Mouse (Mus musculus): ENCODE measurements at regions not wholly inside any gene's neighbourhood (a gene's known extent, or its start where the extent isn't known, plus 50 kb on each side); places are given as distances from the start of the nearest gene placed in this dataset.

DNA sequence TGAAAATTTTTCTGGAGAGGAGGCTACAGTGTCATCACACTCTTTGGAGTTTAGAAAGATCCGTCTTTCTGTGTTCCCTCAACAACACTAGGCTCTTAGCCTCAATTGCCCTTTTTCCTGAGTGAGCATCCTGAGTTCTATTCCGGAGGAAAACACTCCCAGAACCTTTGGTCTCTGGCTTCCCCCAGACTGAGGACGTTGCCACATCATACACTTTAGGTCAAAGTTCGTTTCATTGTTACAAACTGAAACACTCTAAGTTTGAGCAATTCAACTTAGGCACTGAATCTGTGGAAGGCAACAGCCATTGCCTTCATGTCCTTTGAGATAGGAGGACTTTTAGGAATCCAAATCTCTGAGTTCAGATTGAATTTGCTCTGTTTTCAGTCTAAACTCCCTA lies 85.0 kb downstream of the Arl4a start:
- no peak for DNase-seq

DNA sequence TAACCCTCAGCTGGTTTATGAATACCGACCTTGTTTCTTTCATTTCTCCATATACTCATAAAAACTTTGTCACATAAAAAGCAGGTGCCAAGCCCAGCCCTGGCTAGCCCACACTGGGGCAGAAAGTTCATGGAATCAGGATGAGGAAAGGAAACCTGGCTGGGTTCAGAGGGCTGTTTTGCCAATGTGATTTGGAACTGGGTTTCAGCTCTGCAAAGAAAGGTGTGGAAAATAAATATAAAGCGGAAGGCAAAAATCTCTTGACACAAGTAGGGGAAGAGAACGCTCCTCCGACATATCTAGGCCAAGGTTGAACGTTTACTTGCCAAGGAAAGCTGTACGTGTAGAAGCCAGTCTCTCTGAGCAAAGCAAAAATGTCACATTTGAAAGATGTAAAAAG lies 85.9 kb downstream of the Arl4a start:
- no peak for DNase-seq

DNA sequence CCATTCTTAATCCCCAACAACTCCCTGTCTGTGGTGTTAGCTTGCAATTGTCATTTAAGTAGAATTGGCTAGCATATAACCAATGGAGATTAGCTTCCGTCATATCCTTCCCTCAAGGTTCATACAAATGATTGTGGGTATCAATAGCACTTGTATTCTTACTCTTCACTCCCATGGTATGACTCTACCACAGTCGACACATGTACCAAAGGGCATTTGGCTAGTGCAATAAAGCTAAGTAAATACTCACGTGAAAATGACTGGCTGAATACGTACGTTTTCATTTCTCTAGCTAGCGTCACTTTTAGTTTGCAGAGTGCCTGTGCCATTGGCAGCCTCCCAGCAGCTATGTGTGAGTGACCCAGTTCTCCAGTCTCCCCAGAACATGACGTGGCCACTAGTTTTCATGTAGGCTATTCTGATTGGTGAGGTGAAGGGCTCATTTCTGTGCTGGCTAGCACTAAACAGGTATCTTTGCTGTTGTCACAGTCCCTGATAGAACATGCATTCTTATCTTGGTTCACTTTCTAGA lies 87.5 kb downstream of the Arl4a start:
- no peak for DNase-seq

DNA sequence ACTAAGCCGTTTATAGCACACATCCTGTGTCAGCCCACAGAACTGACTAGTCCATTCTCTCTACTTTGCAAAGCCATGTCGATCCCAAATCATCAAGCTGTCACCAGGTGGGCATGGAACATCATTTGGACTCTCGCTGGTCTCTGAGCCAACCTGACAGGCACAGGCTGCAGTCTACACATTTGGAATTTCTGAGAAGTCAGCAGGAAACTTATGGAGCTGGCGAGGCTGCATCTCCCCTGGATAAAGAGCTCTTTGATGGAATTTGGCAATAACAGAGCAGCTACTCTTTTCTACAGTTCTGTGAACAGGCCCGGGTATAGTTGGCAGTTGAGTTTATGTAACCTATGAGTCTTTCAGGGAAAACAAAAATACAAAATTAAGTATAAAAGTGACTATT lies 94.9 kb downstream of the Arl4a start:
- no peak for DNase-seq

DNA sequence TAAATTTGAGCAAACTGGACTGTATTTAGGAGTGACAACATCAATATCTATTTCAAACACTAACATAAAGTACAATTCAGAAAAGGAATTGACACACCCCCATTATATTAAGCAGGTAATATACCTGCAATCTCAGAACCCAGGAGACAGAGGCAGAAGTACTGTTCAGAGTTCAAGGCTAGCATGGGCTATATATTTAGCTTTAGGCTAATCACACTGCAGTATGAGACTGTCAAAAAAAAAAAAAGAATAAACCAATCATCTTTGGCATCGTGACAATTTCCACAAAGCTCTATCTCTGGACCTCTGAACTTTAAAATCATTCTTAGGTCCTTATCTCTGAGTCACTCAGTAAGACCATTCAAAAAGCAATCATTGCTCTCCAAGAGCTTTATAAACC lies 96.7 kb downstream of the Arl4a start:
- DNase-seq, result no peak

DNA sequence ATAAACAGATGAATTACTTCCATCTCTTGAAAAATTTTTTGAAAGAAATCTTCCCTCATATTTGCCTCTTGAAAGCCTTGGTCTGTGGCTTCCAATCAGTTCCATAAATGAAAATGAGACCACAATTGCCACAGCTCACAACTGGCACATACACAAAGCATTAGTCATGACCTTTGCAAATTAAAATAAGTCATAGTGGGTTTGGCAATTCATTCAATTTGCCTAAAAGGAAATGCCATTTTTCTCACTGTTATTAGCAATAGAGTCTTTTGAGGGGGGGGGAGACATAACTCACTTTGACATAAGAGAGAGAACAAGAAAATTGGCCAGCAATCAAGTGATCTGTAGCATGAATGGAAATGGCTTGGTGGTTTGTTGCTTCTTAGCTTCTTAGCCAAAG lies 98.8 kb downstream of the Arl4a start:
- DNase-seq, result no peak

DNA sequence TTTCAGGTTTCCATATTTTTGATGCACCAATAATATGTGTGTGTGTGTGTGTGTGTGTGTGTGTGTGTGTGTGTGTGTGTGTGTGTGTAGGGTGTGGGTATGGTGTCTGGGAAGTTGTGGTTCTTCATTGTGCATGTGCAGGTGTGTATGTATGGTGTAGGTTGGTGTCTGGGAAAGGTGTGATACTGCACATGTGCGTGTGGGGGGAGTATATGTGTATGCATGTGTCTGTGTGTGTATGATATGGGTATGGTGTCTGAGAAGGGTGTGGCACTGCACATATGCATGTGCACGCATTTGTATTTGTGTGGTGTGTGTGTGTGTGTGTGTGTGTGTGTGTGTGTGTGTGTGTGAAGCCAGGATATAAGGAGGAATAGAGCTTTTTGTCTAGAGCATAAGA lies 99.6 kb downstream of the Arl4a start:
- DNase-seq, result no peak

DNA sequence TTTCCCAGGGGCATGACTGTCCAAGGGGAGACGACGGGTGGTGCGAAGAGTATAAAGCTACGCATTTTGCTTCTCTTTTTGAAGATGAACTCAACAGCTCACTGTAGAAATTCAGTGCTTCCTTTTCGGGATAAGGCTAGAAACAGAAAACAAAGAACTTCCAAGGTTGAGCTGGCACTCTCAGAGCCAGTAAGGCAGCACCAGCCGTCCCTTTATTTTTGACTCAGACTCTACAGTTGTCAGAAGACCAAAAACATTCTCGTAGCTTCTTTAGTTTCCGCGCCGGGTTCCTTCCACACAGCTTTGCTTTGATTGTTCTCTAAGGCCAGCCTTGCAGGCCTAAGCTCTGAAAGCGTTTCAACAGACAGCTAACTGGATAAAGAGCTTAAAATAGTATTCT lies 101.5 kb downstream of the Arl4a start:
- DNase-seq, result no peak

DNA sequence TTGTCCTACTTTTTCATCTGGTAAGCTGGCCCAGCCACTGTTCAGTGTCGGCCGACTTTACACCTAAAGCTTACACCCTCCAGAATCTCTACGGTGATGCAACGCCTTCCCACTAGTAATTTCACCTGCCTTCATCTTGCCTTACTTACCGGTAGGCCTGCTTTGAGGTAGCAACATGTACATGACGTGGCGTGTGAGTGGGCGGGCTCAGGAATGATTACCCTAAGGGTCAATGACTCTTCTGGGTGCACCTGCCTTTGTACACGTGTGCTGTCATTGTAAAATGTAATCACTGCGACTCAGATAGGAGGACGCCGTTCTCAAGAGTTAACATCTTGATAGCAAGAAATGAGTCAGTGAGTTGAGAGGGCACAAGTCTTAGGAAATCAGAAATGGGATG lies 102.0 kb downstream of the Arl4a start:
- no peak for DNase-seq

DNA sequence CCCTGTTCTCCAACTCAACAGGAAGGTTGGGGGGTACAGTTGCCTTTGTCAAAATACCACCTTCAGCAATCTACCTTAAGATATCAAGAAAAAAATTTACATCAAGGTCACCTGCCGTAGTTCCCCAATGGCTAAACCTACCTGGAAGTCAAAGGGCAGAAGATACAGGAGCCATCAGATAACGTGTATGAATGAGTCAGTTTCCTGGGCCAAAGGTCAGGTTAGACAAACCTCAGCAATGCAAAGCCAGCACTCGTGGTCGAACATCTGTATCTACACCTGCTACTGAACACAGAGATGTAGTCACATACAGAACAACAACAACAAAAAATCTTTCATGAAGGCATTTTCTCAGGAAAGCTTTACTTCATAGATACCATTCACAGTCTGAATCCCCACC lies 102.9 kb downstream of the Arl4a start:
- DNase-seq, result no peak

DNA sequence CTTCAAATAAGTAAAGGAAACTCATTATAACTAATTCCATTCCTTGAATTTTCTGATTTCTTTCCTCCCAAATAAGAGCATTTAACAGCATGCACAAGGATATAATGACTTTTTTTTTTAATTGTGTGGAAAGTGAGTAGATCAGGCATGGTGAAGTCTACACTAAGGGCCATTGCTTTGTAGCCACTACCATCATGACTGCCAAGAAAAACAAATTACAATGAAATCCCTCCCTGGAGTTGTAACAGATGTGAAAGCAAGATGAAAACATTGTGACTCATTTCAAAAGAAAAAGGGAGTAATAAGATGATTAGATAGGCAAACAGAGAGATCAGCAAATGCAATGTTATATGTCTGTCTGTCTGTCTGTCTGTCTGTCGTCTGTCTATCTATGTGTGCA lies 106.6 kb downstream of the Arl4a start:
- no peak for DNase-seq

DNA sequence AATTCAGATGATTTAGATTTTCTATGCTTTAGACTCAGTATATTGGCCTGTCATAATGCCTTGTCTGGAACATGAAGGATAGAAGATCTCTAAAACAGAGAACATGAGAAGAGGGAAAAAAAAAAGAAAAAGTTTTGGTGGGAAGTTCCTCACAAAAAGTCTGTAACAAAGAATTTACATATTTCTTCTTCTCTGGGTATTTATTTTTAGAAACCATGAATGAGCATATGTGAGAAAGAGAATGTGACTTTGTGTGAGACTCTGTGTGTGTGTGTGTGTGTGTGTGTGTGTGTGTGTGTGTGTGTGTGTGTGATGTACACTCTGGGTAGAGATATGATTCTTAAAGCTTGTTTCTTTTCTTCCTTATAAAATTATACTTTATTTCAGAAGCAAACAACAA lies 109.9 kb downstream of the Arl4a start:
- DNase-seq, result no peak

DNA sequence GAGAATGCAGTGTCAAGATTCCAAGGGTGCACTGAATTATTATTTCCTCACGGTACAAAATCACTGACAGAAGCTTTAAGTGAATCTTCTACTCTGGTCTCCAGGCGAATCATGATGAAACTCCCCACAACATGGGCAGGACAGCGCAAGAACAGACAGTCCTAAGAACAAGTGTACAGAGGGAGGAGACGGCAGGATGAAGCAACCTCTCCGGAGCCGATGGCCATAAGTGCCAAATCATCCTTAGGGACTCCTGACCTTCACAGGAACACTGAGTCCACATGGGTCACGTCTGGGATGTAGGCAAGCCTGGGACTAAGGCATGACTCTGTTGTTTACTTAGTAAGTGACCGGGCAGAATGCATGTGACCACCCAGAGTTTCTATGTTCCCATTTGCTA lies 110.8 kb downstream of the Arl4a start:
- DNase-seq, result no peak

DNA sequence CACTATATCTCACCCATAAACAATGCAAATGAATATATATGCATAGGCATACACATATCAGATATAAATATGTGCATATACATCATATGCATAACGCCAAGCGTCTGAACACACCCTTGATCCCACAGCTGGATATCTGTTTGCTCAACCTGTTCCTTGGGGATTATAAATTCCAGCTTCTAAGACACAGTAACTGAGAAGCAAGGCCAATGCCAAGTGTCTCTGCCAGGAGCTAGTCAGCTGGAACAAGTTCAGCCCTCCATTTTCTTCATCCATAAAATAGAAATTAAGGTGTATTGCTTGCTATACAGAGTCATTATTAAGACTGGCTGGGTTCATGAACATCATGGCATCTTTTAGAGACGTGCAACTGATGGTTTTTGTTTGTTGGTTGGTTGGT lies 116.3 kb downstream of the Arl4a start:
- no peak for DNase-seq

DNA sequence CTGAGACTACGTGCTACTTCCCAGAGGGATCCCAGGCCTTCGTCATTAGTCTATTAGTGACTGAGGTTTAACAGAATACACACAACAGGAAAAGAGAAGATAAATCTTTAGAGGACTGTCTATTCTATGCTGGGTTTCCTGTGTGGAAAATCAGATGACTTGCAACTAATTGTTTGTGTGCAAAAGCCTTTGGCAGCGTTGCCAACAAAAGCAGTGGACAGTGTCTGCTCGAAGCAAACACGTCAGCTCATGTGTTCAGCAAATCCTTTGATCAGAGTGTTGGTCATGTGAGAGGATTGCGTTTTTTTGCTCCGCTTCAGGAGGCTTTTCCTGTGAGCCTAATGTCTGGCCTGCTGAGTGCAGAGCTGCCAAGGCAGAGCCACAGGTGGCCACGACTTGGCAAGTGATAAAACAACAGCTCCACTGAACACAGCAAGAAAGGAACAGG lies 117.3 kb downstream of the Arl4a start:
- DNase-seq, result peak; percentile 14

DNA sequence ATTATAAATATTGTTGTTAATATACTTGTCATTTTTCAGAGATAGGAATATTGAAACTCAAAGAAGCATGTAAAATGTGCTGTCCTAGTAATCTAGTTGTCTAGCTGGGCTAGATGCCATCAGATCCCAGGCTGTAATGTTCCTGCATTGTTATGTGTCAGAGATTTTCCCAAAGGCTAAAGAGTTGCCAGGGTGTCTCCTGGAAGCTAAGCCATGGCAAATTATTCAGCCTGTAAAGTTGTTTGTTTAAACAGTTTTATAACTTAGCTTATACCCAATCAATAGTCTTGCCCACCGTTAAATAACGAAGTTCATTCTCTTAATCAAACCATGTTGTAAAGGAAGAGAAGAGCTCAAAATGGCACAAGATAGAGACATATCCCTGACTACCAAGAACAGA lies 117.9 kb downstream of the Arl4a start:
- no peak for DNase-seq

DNA sequence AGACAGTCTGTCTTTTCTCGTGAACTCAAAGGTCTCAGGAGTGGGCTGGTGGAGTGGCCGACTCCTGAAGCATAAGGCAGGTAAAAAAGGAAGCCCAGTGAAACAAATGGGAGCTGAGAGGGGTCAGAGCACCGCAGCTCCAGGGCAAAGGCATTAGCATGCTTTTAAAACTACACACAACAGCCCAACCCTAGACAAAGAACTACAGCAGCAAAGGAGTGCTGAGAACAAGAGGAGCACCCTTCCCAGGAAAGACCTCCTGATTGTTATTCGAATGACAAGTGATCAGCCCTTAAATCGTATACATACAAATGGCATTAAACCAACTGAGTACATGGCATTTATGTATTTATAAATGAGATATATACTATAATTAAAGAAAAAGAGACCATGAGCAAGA lies 149.3 kb downstream of the Arl4a start:
- no peak for DNase-seq

DNA sequence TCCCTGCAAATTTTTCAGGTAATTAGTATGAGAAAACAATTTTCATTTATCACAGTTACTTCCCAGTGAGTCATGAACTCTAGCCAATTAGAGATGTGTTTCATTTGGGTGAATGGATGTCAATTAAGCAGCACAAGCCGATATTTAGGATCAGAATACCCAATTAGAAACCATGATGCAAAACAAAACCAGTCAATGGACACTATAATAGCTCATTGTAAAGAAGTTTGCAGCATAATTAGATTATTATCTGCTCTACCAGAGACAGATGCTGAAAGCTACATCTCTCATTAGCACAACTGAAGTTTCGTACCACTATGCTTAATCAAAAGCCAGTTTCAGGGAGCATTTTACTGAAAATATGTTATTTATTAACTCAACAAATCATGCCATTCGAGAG lies 152.5 kb downstream of the Arl4a start:
- no peak for DNase-seq

DNA sequence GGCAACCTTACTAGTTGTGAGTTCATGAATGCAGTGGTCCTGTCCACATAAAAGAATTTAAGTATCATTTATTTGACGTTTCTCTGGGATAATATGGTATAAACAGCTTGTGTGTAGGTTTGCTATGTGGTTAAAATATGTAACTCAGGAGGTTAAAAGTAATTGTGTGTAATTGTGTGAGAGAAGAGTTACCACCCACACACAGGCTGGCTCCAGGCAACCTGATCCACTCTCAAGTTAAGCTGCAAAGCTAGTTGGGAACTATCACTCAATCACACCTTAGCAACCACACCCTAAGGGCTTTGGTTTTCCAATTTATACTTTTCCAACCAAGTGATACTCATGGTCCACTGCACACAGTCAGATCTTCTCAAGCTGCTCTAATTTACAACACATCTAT lies 157.5 kb downstream of the Arl4a start:
- peak; percentile 14 for DNase-seq

DNA sequence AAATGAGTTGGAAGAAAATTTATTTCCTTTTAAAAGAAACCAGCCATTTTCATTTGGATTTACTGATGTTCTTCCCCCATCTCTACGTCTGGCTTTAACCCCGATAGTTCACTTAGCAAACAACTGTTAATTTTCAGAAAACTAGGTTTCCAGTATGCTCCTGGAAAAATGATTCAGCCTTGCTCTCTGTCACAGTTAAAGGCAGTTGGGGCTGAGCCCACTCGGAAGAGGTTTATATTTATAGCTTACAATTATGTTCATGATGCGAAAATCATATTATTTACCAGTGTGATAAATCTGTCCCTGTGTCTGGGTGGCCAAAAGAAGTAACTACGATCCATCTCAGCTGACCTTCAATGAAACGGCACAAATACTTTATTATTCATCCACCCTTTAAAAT lies 163.9 kb downstream of the Arl4a start:
- no peak for DNase-seq

DNA sequence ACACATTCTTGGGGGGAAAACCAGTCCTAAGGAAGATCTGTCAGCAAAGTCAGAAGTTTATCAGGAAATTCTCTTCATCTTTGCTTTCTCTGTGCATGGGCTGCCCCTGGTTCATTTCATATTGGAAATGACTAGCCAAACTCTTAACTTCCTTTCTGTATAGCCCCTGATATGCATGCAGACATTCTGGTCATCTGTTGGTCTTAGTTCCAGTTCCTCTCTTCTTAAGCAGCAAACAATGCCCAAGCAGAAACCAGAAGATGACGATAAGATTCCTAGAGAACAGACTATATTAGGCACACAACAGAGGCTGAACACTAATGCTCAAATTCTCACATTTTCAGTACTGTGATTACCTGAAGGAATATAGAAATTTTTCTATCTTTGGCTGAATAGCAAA lies 176.0 kb downstream of the Arl4a start:
- no peak for DNase-seq

DNA sequence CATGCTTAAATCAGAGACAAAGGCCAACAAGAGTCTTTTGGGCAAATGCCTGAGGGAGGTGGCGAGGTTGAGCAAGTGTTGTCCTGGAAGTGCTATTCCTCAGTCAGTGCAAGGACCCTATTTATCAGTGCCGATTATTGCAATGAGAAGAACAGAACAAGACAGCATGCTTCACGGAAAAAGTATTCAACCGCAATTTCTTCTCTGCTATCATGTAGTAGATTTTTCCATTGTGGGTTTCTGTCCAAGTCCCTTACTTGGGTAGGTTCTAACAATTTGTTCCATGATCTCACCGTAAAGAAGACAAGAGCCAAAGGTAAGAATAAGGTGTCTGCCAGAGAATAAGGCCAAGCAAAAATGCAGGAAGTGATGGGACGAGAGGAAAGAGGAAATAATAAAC lies 186.2 kb downstream of the Arl4a start:
- no peak for DNase-seq

DNA sequence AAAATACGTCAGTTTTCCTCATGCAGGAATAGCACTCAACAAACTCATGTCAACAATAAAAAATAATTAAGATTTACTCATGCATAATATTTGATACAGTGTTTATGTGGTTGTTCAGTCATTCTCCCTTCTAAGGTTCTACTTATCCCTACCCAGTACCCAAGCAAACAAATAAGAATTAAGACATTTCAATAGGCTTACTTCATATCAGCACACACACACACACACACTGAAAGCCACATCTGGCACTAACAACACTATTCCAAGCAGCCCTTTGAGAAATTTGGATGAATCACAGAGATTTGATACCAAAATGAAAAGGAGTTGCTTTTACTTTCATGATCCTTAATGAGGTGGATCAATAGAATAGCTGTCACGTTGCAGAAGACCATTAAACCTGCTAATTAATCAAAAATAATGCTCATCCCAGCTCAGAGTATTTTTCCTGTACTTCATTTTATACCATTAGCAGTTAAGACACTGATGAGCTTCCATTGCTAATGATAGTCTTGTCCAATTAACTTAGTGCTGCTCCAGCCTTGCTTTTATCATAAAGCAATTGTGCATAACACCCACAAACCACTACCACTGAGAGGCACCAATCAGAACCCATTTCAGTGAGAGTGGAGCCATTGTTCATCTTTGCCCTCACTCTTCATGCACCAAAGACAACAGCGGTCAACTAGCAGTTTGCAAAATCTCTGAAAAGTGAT lies 188.3 kb downstream of the Arl4a start:
- no peak for DNase-seq

DNA sequence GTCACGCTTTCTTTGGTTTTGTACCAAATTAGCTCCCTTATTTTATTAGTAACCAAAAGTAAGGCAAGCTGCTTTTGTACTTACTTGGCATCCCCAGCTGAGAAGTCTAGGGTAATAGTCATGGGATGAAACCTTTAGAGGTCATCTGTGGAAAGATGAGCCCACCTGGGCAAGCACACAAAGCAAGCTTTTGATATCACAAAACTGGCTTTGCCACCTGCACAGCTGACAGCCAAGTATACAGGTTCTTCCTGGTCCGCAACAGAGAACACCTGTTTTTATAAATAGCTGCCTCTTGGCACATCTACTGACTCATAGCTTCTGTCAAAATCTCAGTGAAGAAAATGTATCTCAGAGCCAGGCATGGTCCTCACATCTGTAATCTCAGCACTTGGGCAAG lies 197.2 kb downstream of the Arl4a start:
- no peak for DNase-seq

DNA sequence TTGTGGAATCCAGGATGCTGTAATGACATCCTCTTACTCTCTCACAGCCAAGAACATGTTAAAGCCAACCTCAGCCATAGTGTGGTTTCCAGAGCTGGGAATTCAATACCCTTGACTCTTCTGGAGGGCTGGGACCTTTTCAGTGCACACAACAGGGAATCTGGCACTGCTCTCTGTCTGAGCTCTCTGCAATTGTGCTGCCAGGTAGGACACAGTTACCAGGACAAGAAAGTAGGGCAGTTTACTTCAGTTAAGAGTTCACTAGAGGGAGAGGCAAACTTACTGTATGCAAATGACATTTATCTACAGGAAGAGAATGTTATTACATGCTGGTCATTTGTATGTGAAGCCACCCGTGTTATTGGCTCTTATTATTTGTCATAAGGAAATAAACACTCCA lies 197.6 kb downstream of the Arl4a start:
- DNase-seq, result no peak

Data from right cerebral cortex, postnatal 25 days (tissue).